17 mouse cellular contexts compared by ENCODE assay signal in genomic region chr12:99986797-99987196, GRCm38 (mm10). TPM values are rescaled to one million over a fixed set of nuclear protein-coding genes. Genes with fewer than 3 reads are reported as not detected.
A peak's percentile ranks its signal among the peaks of the same experiment; 100 is the strongest.
DNase-seq lines count a peak whose midpoint lies in the region; ATAC-seq lines count a peak whose summit lies in the region.
"Had no signal": no experiment of that assay in that cellular context is flagged by ENCODE, and none has a peak within 500 bp of the region (broad histone marks: within the 10 kb centered on the region; RNA-seq: fewer than 3 reads in every experiment).

No protein-coding gene starts in this region.

- peak; percentile 98 for ATAC-seq in granulocyte monocyte progenitor cell, adult 5-6 weeks (replicated peaks; ENCODE audit: poor library complexity, severe bottlenecking)
- peak; percentile 70; the same call in 1 of the 2 replicates for ATAC-seq in neutrophil, adult 5-6 weeks (ENCODE audit: extremely low read depth, insufficient number of reproducible peaks, low FRiP score, poor library complexity, severe bottlenecking)
- ATAC-seq: CD4-positive, CD25-positive, alpha-beta regulatory T cell, adult 4 months; forebrain, embryonic 16.5 days; hindbrain, postnatal 0 days had no signal

- DNase-seq in spleen, postnatal 36 days (ENCODE audit: low spot score in 2 of 2) = peak; percentile 44 to 48
- DNase-seq in spleen, postnatal 14 days (ENCODE audit: low spot score in 2 of 2) = no peak
- no peak for DNase-seq in lung, postnatal 4 days
- DNase-seq in liver = no peak
- DNase-seq: adrenal gland, postnatal 10 days; cerebellum, adult 11 months; cerebellum, adult 9-10 months; cerebellum, postnatal 25 days; gastrocnemius, postnatal 10 days; heart, postnatal 14 days had no signal

RNA-seq across cellular contexts. Expression of gene Kcnk13, which starts 22.5 kb away (rescaled TPM):
- 1.2 TPM in 2 replicates for total RNA-seq in granulocyte monocyte progenitor cell, adult 5-6 weeks (2014; fragmentation: Nextera tagmentation)
- 0.15 and 0.65 TPM in 2 replicates for total RNA-seq in granulocyte monocyte progenitor cell, adult 5-6 weeks (2017)
- total RNA-seq in neutrophil, adult 5-6 weeks (2017) = 0.25 and 0.58 TPM in 2 replicates
- total RNA-seq: hematopoietic stem cell, adult 5-6 weeks; MEL had no signal

Comparison
In these comparisons a context has a peak if more than half of its experiments do, and no peak if none do; other contexts are left out.
1. DNase-seq: peak in spleen, postnatal 36 days (2 of 2); none in spleen, postnatal 14 days (0 of 2), lung, postnatal 4 days (0 of 2) and liver (single experiment).